Mouse (Mus musculus) lung, adult 2 months (tissue): ENCODE results near the gene Gm39566. TPM values are rescaled to one million over a fixed set of nuclear protein-coding genes. Genes with fewer than 3 reads are reported as not detected.
A peak's percentile ranks its signal among the peaks of the same experiment; 100 is the strongest.

Experiments
- DNase-seq: peaks from one replicate; pipeline ENCODE4 v3.0.0; 2022
- H3K4me1 ChIP-seq: fragments of 200-500 bp; 2 replicates; pipeline ENCODE4 v1.6.1; 2011; ENCODE audit warnings: low read length; ENCODE audit not compliant: control insufficient read depth, insufficient read depth
- H3K4me3 ChIP-seq: fragments of 200-500 bp; replicated peaks from 2 replicates; pipeline ENCODE3; 2011; ENCODE audit warnings: low read depth, mild to moderate bottlenecking, control low read depth, low read length; ENCODE audit errors: extremely low read depth
- CTCF ChIP-seq: fragments of 200-500 bp; IDR thresholded peaks from 2 replicates; pipeline ENCODE4 v1.5.1; 2011; ENCODE audit warnings: mild to moderate bottlenecking, low read length, control low read depth; ENCODE audit not compliant: insufficient read depth
- POLR2A ChIP-seq: fragments of 200-500 bp; IDR thresholded peaks from 2 replicates; pipeline ENCODE4 v1.6.1; 2011; ENCODE audit warnings: low read depth, mild to moderate bottlenecking, control low read depth, low read length, borderline replicate concordance; ENCODE audit errors: extremely low read depth
- WGBS: fragments of 180-500 bp; shearing (Covaris S2); methylation state at CpG from one replicate; pipeline ENCODE4 v1.1.7; 2018; 5-methylcytosine and 5-hydroxymethylcytosine counted together
- polyA plus RNA-seq: library from polyadenylated mRNA; depleted of rRNA; stranded (reverse); fragments of >200 nt; gene quantifications from 2 replicates; pipeline ENCODE4 v1.2.3, GENCODE M21; 2012

Gene Gm39566
- polyA plus RNA-seq, 1 experiment: not detected

GRCm38 (mm10) chr11:69834001-69834549, 19.0 kb upstream of the Gm39566 start:
- TF ChIP-seq CTCF (no peak), POLR2A (no peak)
- peak; percentile 39 for DNase-seq
- Histone ChIP-seq H3K4me3 (no peak overlapping the region), H3K4me1 (0 out of 2 replicates have a peak, but pooled peaks cover 2% of the 10 kb centered on the region)
- 27% methylated on average over 46 of the region's 48 CpGs for WGBS

DNA sequence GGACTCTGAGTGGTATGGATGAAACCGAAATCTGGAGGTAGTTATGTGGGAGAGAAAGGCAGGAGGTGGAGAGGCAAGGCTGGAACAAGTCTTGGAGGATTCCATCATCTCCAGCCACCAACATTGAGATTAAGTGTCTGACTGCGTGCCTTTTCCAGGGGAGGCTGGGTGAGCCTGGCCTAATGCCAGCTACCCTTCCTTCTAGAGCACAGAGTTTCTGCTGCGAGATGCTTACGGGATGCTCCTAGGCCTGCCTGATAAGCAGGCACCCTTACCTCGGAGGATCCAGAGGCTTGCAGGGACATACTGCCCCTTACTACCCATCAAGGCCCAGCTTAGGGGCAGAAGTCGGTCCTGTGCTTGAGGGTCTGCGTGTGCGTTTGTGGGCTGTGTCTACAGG, 18.5 kb upstream of the Gm39566 start:
- no peak overlapping the region for H3K4me3 ChIP-seq
- TF ChIP-seq POLR2A (no peak), CTCF (no peak)
- DNase-seq: no peak
- WGBS: 69% methylated on average over 8 of the region's 8 CpGs
- 0 out of 2 replicates have a peak, but pooled peaks cover 2% of the 10 kb centered on the region for H3K4me1 ChIP-seq

- 78% methylated on average over 5 of the region's 5 CpGs for WGBS
Observed at GRCm38 (mm10) chr11:69828832-69829231, 13.7 kb upstream of the Gm39566 start.

DNA sequence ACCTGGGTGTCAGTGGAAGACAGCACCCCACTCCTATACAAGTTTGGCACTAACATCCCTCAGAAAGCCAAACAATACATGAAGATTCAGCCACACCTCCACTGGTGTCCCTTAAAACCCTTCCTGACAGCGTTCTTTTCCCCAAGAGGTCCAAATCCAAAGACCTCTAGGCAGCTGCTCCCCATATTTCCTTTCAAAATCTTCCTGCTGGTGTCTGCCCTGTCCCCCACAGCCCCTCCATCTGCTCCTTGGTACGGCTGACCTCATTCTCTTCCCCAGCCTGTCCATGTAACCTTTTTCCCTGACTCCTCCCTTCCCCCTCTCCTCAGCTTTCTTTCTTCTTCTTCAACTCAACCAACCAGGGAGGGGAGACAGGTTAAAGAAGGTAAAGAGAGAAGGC, 8.4 kb upstream of the Gm39566 start:
- WGBS: 66% methylated on average over 2 of the region's 2 CpGs
- DNase-seq: no peak
- TF ChIP-seq CTCF: no peak
- TF ChIP-seq POLR2A: no peak
- no peak overlapping the region for H3K4me3 ChIP-seq
- H3K4me1 ChIP-seq: no peaks in the 10 kb centered on the region

More at GRCm38 (mm10) chr11:69828832-69829231, 13.7 kb upstream of the Gm39566 start:
- no peak for DNase-seq
- Histone ChIP-seq H3K4me1 (no peaks in the 10 kb centered on the region), H3K4me3 (no peak overlapping the region)
- TF ChIP-seq CTCF: no peak
- TF ChIP-seq POLR2A: no peak

DNA sequence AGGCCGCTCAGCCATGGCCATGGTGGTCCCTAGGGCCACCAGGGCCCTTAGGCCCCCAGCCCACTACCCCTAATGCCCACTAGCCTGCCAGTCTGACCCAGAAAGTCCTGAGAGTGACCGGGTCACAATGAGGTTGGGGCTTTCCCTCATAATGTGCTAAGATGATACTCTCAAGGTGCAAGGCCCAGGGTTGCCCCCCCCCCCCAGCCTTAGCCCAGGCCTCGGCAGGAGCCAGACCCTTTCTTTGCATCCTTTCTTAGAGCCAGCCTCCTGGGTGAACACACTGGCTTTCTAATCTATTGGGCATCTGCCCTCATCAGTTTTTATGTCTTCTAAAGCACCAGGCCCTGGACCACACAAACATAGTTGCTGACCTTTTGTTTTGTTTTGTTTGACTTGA, 7.0 kb upstream of the Gm39566 start, which contains the start of gene Spem1:
TSS of gene Spem1 (minus strand) at position 101 of the 400 bp plus-strand sequence.
- H3K4me3 ChIP-seq: no peak within 1 kb of the TSS
- 92% methylated on average over 3 of the region's 3 CpGs for WGBS
- DNase-seq: no peak
- no peaks in the 10 kb centered on the region for H3K4me1 ChIP-seq
- TF ChIP-seq POLR2A (no peak), CTCF (no peak)

DNA sequence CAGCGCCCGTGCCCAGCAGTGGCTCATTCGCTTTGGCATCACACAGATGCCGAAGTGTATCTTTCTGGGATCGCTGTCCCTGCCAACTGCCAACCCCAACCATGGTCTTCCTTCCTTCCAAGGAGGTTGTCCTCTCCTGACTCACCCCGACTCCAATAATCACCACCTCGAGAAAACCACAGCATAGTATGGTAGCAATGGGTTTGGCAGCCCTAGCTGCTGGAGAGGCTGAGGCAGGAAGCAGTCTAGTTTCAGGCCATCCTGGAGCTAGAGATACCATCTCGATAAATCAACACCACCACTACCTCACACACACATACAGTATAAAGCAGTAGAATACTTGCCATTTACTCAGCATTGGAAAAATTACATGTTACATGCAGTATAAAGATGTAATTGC, 3.8 kb upstream of the Gm39566 start:
- TF ChIP-seq CTCF (no peak), POLR2A (no peak)
- no peak for DNase-seq
- WGBS: 83% methylated on average over 8 of the region's 8 CpGs

GRCm38 (mm10) chr11:69818365-69818764, 3.3 kb upstream of the Gm39566 start, which contains the start of gene Spem2:
Gene Spem2 (minus strand): TSS chr11:69818465.
- WGBS: 76% methylated on average over 2 of the region's 2 CpGs
- H3K4me3 ChIP-seq: no peak within 1 kb of the TSS
- DNase-seq: no peak
- TF ChIP-seq CTCF: no peak
- TF ChIP-seq POLR2A: no peak
- H3K4me1 ChIP-seq: no peaks in the 10 kb centered on the region

More for the DNA sequence above, 3.8 kb upstream of the Gm39566 start:
- H3K4me3 ChIP-seq: no peak overlapping the region
- H3K4me1 ChIP-seq: no peaks in the 10 kb centered on the region

- no peaks in the 10 kb centered on the region for H3K4me1 ChIP-seq
- no peak for DNase-seq
- no peak for TF ChIP-seq POLR2A
- no peak for TF ChIP-seq CTCF
- WGBS: 87% methylated on average over 12 of the region's 12 CpGs
- no peak overlapping the region for H3K4me3 ChIP-seq
Observed at GRCm38 (mm10) chr11:69816520-69816919, 1.4 kb upstream of the Gm39566 start.

- DNase-seq: no peak
- TF ChIP-seq POLR2A (no peak), CTCF (no peak)
- Histone ChIP-seq H3K4me3 (no peak overlapping the region), H3K4me1 (no peaks in the 10 kb centered on the region)
Observed at GRCm38 (mm10) chr11:69810280-69810679, 4.8 kb downstream of the Gm39566 start.

GRCm38 (mm10) chr11:69807641-69808040, 7.5 kb downstream of the Gm39566 start:
- TF ChIP-seq POLR2A: no peak
- no peak for TF ChIP-seq CTCF
- WGBS: 56% methylated on average over 2 of the region's 2 CpGs
- DNase-seq: no peak
- no peak overlapping the region for H3K4me3 ChIP-seq
- peaks cover 5% of the 10 kb centered on the region for H3K4me1 ChIP-seq
